In genomic region chr13:97250148-97250547, GRCm38 (mm10) we compare ENCODE assay signal across 17 mouse cellular contexts. TPM values are rescaled to one million over a fixed set of nuclear protein-coding genes. Genes with fewer than 3 reads are reported as not detected.
A peak's percentile ranks its signal among the peaks of the same experiment; 100 is the strongest.
DNase-seq lines count a peak whose midpoint lies in the region; ATAC-seq and TF ChIP-seq lines count a peak whose summit lies in the region.
"Had no signal": no experiment of that assay in that cellular context is flagged by ENCODE, and none has a peak within 500 bp of the region (broad histone marks: within the 10 kb centered on the region; RNA-seq: fewer than 3 reads in every experiment).

No protein-coding gene starts in this region.

- no peak overlapping the region; the same call in 1 of the 2 replicates for H3K4me2 ChIP-seq in midbrain, postnatal 0 days (ENCODE audit: low read depth, low read length, poor library complexity, severe bottlenecking)
- H3K4me2 ChIP-seq in forebrain, embryonic 15.5 days (replicated peaks): peak overlapping the region; percentile 83
- peak overlapping the region; percentile 97; the same call in 1 of the 2 replicates for H3K4me2 ChIP-seq in hindbrain, postnatal 0 days (ENCODE audit: low read depth, low read length)
- H3K4me2 ChIP-seq in neural tube, embryonic 14.5 days (ENCODE audit: low read depth, low read length): peak overlapping the region; percentile 67; the same call in 1 of the 2 replicates
- no peak overlapping the region for H3K4me2 ChIP-seq in liver, postnatal 0 days (ENCODE audit: low read depth, low read length)
- H3K4me2 ChIP-seq: heart, embryonic 15.5 days; lung, embryonic 15.5 days had no signal

- H3K9me3 ChIP-seq in midbrain, embryonic 10.5 days (replicated peaks): no peaks in the 10 kb centered on the region
- no peaks in the 10 kb centered on the region for H3K9me3 ChIP-seq in midbrain, postnatal 0 days (ENCODE audit: low read length)
- H3K9me3 ChIP-seq in forebrain, embryonic 15.5 days: no peaks in the 10 kb centered on the region
- H3K9me3 ChIP-seq in hindbrain, postnatal 0 days (ENCODE audit: low read length): no peaks in the 10 kb centered on the region
- no peaks in the 10 kb centered on the region for H3K9me3 ChIP-seq in neural tube, embryonic 14.5 days (ENCODE audit: control insufficient read depth, low read length)
- H3K9me3 ChIP-seq in liver, postnatal 0 days (ENCODE audit: low read length): no peaks in the 10 kb centered on the region
- H3K9me3 ChIP-seq: G1E; heart, embryonic 15.5 days; lung, embryonic 15.5 days had no signal

- no peak for TF ChIP-seq CTCF in midbrain, postnatal 0 days (IDR thresholded peaks at IDR 0.05)
- TF ChIP-seq CTCF in hindbrain, postnatal 0 days (IDR thresholded peaks at IDR 0.05; ENCODE audit: low read depth): no peak
- no peak for TF ChIP-seq CTCF in liver, postnatal 0 days (IDR thresholded peaks at IDR 0.05; ENCODE audit: low read depth)

- H3K4me3 ChIP-seq in midbrain, embryonic 10.5 days: peak overlapping the region; percentile 33; the same call in 1 of the 2 replicates
- no peak overlapping the region for H3K4me3 ChIP-seq in midbrain, postnatal 0 days (ENCODE audit: low read depth, low read length)
- peak overlapping the region; percentile 16; the same call in 1 of the 2 replicates for H3K4me3 ChIP-seq in forebrain, embryonic 15.5 days
- H3K4me3 ChIP-seq in hindbrain, postnatal 0 days (ENCODE audit: low read length): no peak overlapping the region
- no peak overlapping the region for H3K4me3 ChIP-seq in neural tube, embryonic 14.5 days (ENCODE audit: low read depth, low read length)
- H3K4me3 ChIP-seq in liver, postnatal 0 days (ENCODE audit: low read depth, low read length): no peak overlapping the region
- H3K4me3 ChIP-seq: heart, embryonic 15.5 days; lung, embryonic 15.5 days had no signal

- 72% methylated on average over 5 of the region's 5 CpGs for WGBS in midbrain, embryonic 10.5 days
- 28% methylated on average over 5 of the region's 5 CpGs for WGBS in midbrain, postnatal 0 days
- 25% methylated on average over 5 of the region's 5 CpGs for WGBS in forebrain, embryonic 15.5 days
- WGBS in hindbrain, postnatal 0 days: 27% methylated on average over 5 of the region's 5 CpGs
- 25% methylated on average over 5 of the region's 5 CpGs for WGBS in neural tube, embryonic 14.5 days
- WGBS in liver, postnatal 0 days (ENCODE audit: insufficient replicate concordance): 86% methylated on average over 5 of the region's 5 CpGs

- H3K9ac ChIP-seq in midbrain, postnatal 0 days (replicated peaks; ENCODE audit: low read length, poor library complexity, severe bottlenecking): no peak overlapping the region
- peak overlapping the region; percentile 1; the same call in 1 of the 2 replicates for H3K9ac ChIP-seq in forebrain, embryonic 15.5 days (replicated peaks)
- no peak overlapping the region for H3K9ac ChIP-seq in hindbrain, postnatal 0 days (replicated peaks; ENCODE audit: low read length)
- no peak overlapping the region for H3K9ac ChIP-seq in neural tube, embryonic 14.5 days (replicated peaks; ENCODE audit: low read depth, low read length)
- H3K9ac ChIP-seq in liver, postnatal 0 days (replicated peaks): no peak overlapping the region
- H3K9ac ChIP-seq: heart, embryonic 15.5 days; lung, embryonic 15.5 days had no signal

- peaks cover 37% of the 10 kb centered on the region for H3K27me3 ChIP-seq in midbrain, embryonic 10.5 days (ENCODE audit: low read depth, poor library complexity, severe bottlenecking)
- H3K27me3 ChIP-seq in midbrain, postnatal 0 days (ENCODE audit: insufficient read depth, low read length): no peaks in the 10 kb centered on the region
- no peaks in the 10 kb centered on the region for H3K27me3 ChIP-seq in forebrain, embryonic 15.5 days
- no peaks in the 10 kb centered on the region for H3K27me3 ChIP-seq in hindbrain, postnatal 0 days (ENCODE audit: insufficient read depth, low read length)
- no peaks in the 10 kb centered on the region for H3K27me3 ChIP-seq in neural tube, embryonic 14.5 days (ENCODE audit: control insufficient read depth, insufficient read depth, low read length)
- no peaks in the 10 kb centered on the region for H3K27me3 ChIP-seq in liver, postnatal 0 days (ENCODE audit: insufficient read depth, low read length)
- H3K27me3 ChIP-seq: heart, embryonic 15.5 days; lung, embryonic 15.5 days had no signal

- no peak for DNase-seq in midbrain, embryonic 10.5 days (ENCODE audit: low spot score)
- DNase-seq in midbrain, postnatal 0 days (ENCODE audit: low spot score): no peak
- DNase-seq in hindbrain, postnatal 0 days (ENCODE audit: low spot score): peak; percentile 23
- DNase-seq in yolk sac, embryonic 10.5 days (ENCODE audit: low spot score): no peak
- no peak for DNase-seq in adrenal gland, adult 2 months
- no peak for DNase-seq in liver, postnatal 0 days
- DNase-seq: adrenal gland, postnatal 14 days; cerebellum, postnatal 36 days; kidney, postnatal 4 days; liver; right cerebral cortex, postnatal 25 days had no signal

- H3K4me1 ChIP-seq in midbrain, embryonic 10.5 days: peaks cover 100% of the 10 kb centered on the region
- H3K4me1 ChIP-seq in midbrain, postnatal 0 days (ENCODE audit: insufficient read depth, low read length): peaks cover 28% of the 10 kb centered on the region
- H3K4me1 ChIP-seq in forebrain, embryonic 15.5 days: peaks cover 98% of the 10 kb centered on the region
- peaks cover 44% of the 10 kb centered on the region for H3K4me1 ChIP-seq in hindbrain, postnatal 0 days (ENCODE audit: insufficient read depth, low read length)
- H3K4me1 ChIP-seq in neural tube, embryonic 14.5 days (ENCODE audit: control insufficient read depth, insufficient read depth, low read length): peaks cover 66% of the 10 kb centered on the region
- H3K4me1 ChIP-seq in liver, postnatal 0 days (ENCODE audit: insufficient read depth): peaks cover 12% of the 10 kb centered on the region

- H3K36me3 ChIP-seq in midbrain, embryonic 10.5 days: peaks cover 63% of the 10 kb centered on the region
- H3K36me3 ChIP-seq in midbrain, postnatal 0 days (ENCODE audit: insufficient read depth, low read length): peaks cover 24% of the 10 kb centered on the region
- H3K36me3 ChIP-seq in forebrain, embryonic 15.5 days: peaks cover 37% of the 10 kb centered on the region
- H3K36me3 ChIP-seq in hindbrain, postnatal 0 days (ENCODE audit: insufficient read depth, low read length): peaks cover 15% of the 10 kb centered on the region; the same call in 1 of the 2 replicates
- peaks cover 56% of the 10 kb centered on the region for H3K36me3 ChIP-seq in neural tube, embryonic 14.5 days (ENCODE audit: control insufficient read depth, insufficient read depth, low read length)
- peaks cover 29% of the 10 kb centered on the region for H3K36me3 ChIP-seq in liver, postnatal 0 days (replicated peaks; ENCODE audit: insufficient read depth, low read length)
- H3K36me3 ChIP-seq: G1E had no signal

- no peak for ATAC-seq in midbrain, postnatal 0 days (ENCODE audit: low FRiP score)
- no peak for ATAC-seq in forebrain, embryonic 15.5 days (replicated peaks)
- ATAC-seq in hindbrain, postnatal 0 days: no peak
- no peak for ATAC-seq in neural tube, embryonic 14.5 days (ENCODE audit: low read depth)
- no peak for ATAC-seq in liver, postnatal 0 days
- ATAC-seq: intestine, embryonic 16.5 days had no signal

- TF ChIP-seq EP300 in liver, postnatal 0 days (IDR thresholded peaks at IDR 0.05; ENCODE audit: low read depth): no peak

- peak overlapping the region; percentile 83 for H3K27ac ChIP-seq in midbrain, embryonic 10.5 days (replicated peaks)
- no peak overlapping the region for H3K27ac ChIP-seq in midbrain, postnatal 0 days (ENCODE audit: low read depth, low read length)
- H3K27ac ChIP-seq in forebrain, embryonic 15.5 days (replicated peaks): peak overlapping the region; percentile 92
- peak overlapping the region; percentile 45 for H3K27ac ChIP-seq in hindbrain, postnatal 0 days
- H3K27ac ChIP-seq in neural tube, embryonic 14.5 days (ENCODE audit: low read depth, low read length): no peak overlapping the region
- H3K27ac ChIP-seq in liver, postnatal 0 days (ENCODE audit: low read depth): no peak overlapping the region
- H3K27ac ChIP-seq: lung, embryonic 15.5 days had no signal

RNA-seq across cellular contexts. Expression of gene Enc1, which starts 9.2 kb away (rescaled TPM):
- polyA plus RNA-seq in midbrain, embryonic 10.5 days (2016; fragmentation: Nextera tagmentation; extraction: Ambion mirVana): 7.5 and 11.2 TPM in 2 replicates
- total RNA-seq in midbrain, postnatal 0 days (2014; rRNA removed): 326 and 348 TPM in 2 replicates
- polyA plus RNA-seq in midbrain, postnatal 0 days (2015; fragmentation: Nextera tagmentation; extraction: Ambion mirVana): 54.0 and 54.2 TPM in 2 replicates
- 82.4 and 103 TPM in 2 replicates for polyA plus RNA-seq in forebrain, embryonic 15.5 days (2015; fragmentation: Nextera tagmentation; extraction: Ambion mirVana)
- total RNA-seq in hindbrain, postnatal 0 days (2014; rRNA removed): 179 and 206 TPM in 2 replicates
- 29.3 and 33.3 TPM in 2 replicates for polyA plus RNA-seq in hindbrain, postnatal 0 days (2015; fragmentation: Nextera tagmentation; extraction: Ambion mirVana)
- polyA plus RNA-seq in neural tube, embryonic 14.5 days (2014; fragmentation: Nextera tagmentation; extraction: Ambion mirVana): 72.3 and 94.5 TPM in 2 replicates
- total RNA-seq in adrenal gland, adult 2 months (2021): 10 to 100 TPM in 1 of 2 experiments, 1 to 10 TPM in 1; 6.6 to 13.2 TPM
- 4.6 and 5.8 TPM in 2 replicates for polyA plus RNA-seq in adrenal gland, adult 2 months (2012; rRNA removed)
- 1.7 and 2.6 TPM in 2 replicates for polyA plus RNA-seq in liver, postnatal 0 days (2015; fragmentation: Nextera tagmentation; extraction: Ambion mirVana)

RNA-seq across cellular contexts. Expression of gene Hexb, which starts 52.0 kb away (rescaled TPM):
- polyA plus RNA-seq in midbrain, embryonic 10.5 days (2016; fragmentation: Nextera tagmentation; extraction: Ambion mirVana): 18.5 and 19.8 TPM in 2 replicates
- total RNA-seq in midbrain, postnatal 0 days (2014; rRNA removed): 55.1 and 70.5 TPM in 2 replicates
- polyA plus RNA-seq in midbrain, postnatal 0 days (2015; fragmentation: Nextera tagmentation; extraction: Ambion mirVana): 57.7 and 59.7 TPM in 2 replicates
- 27.5 and 34.8 TPM in 2 replicates for polyA plus RNA-seq in forebrain, embryonic 15.5 days (2015; fragmentation: Nextera tagmentation; extraction: Ambion mirVana)
- total RNA-seq in hindbrain, postnatal 0 days (2014; rRNA removed): 66.4 and 75.8 TPM in 2 replicates
- polyA plus RNA-seq in hindbrain, postnatal 0 days (2015; fragmentation: Nextera tagmentation; extraction: Ambion mirVana): 65.4 and 70.8 TPM in 2 replicates
- polyA plus RNA-seq in neural tube, embryonic 14.5 days (2014; fragmentation: Nextera tagmentation; extraction: Ambion mirVana): 48.2 and 54.1 TPM in 2 replicates
- total RNA-seq in adrenal gland, adult 2 months (2021): 10 to 100 TPM; 30.6 to 38.4 TPM
- polyA plus RNA-seq in adrenal gland, adult 2 months (2012; rRNA removed): 221 and 235 TPM in 2 replicates
- polyA plus RNA-seq in liver, postnatal 0 days (2015; fragmentation: Nextera tagmentation; extraction: Ambion mirVana): 21.2 and 22.0 TPM in 2 replicates

Comparison
In these comparisons a context has a peak if more than half of its experiments do, and no peak if none do; other contexts are left out.
1. H3K27ac ChIP-seq: peak in midbrain, embryonic 10.5 days (single experiment), forebrain, embryonic 15.5 days (single experiment) and hindbrain, postnatal 0 days (single experiment); none in midbrain, postnatal 0 days (single experiment), neural tube, embryonic 14.5 days (single experiment) and liver, postnatal 0 days (single experiment).
2. H3K4me3 ChIP-seq: peak in midbrain, embryonic 10.5 days (single experiment) and forebrain, embryonic 15.5 days (single experiment); none in midbrain, postnatal 0 days (single experiment), hindbrain, postnatal 0 days (single experiment), neural tube, embryonic 14.5 days (single experiment) and liver, postnatal 0 days (single experiment).
3. H3K4me2 ChIP-seq: peak in forebrain, embryonic 15.5 days (single experiment), hindbrain, postnatal 0 days (single experiment) and neural tube, embryonic 14.5 days (single experiment); none in midbrain, postnatal 0 days (single experiment) and liver, postnatal 0 days (single experiment).